Mouse (Mus musculus): ENCODE data around the gene Tsc22d4. TPM values are rescaled to one million over a fixed set of nuclear protein-coding genes. Genes with fewer than 3 reads are reported as not detected.

Tsc22d4 gene
- polyA plus RNA-seq (2015; fragmentation: Nextera tagmentation; extraction: Ambion mirVana), result 413 and 448 TPM in 2 replicates

GRCm38 (mm10) chr5:137745214-137746171 is at the start of gene Tsc22d4:
TSS of gene Tsc22d4 (plus strand) at chr5:137745730.

DNA sequence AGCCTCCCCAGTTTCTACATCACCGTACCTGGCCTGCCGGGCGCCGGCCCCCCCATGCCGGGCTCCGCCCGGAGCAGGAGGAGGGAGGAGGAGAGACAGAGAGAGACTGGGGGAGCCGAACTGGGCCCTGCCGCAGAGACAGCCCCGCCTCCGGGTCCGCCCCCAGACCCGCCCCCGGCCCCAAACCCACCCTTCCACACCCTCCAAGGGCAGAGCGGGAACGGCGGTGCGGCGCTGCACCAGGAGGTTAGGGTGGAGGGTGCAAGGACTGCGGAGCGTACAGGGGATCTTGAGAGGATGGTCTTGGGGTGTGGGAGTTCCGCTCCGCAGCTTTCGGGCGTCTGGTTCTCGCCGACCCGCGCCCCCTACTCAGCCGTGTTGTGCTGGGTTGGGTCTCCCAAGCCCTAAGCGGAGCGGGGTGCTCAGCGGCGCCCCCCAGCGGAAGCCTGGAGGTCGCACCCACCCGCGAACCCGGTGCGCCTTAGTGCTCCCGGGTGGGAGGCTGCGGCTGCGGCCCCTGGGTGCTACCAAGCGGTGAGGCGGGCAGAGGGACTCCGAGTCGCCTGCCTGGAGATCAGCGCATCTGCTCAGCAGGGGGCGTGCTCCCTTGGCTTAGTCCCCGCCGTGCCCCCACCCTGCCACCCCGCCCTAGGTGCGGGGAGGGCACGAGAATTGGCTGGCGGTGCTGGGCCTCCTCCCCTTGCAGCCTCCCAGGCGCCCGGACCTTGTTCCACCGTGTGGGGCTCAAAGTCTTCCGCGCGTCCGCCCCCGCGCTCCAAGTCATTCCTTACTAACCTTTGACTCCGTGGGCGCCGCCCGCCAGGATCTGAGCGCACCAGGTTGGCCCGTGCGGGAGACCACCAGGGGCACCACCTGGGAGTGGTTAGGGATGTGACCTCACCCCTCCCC is 4.3 kb upstream of the Tsc22d4 start, which contains the start of gene Nyap1:
Nyap1 (minus strand) TSS at position 585 of the 909 bp plus-strand sequence.

DNA sequence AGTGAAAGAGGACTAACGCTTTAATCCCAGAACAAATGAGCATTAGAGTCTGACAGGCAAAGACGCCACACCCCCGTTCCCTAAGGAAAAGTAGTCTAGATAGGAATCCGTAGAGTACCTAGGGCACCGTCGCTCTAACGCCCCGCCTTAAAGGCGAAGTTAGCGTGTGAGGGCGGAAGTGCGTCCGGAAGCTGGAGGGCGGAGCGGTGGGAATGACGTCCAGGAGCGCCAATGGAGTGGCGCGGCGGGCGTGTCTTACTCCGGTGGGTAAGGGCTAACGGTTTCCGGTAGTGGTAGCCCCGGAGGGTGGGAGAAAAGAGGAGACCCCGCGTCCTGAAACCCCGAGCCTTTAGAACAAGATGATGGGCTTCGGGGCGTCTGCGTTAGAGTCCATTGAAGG is 33.1 kb downstream of the Tsc22d4 start, which contains the start of gene Ppp1r35:
Ppp1r35 (plus strand) TSS at position 215 of the 400 bp plus-strand sequence.

DNA sequence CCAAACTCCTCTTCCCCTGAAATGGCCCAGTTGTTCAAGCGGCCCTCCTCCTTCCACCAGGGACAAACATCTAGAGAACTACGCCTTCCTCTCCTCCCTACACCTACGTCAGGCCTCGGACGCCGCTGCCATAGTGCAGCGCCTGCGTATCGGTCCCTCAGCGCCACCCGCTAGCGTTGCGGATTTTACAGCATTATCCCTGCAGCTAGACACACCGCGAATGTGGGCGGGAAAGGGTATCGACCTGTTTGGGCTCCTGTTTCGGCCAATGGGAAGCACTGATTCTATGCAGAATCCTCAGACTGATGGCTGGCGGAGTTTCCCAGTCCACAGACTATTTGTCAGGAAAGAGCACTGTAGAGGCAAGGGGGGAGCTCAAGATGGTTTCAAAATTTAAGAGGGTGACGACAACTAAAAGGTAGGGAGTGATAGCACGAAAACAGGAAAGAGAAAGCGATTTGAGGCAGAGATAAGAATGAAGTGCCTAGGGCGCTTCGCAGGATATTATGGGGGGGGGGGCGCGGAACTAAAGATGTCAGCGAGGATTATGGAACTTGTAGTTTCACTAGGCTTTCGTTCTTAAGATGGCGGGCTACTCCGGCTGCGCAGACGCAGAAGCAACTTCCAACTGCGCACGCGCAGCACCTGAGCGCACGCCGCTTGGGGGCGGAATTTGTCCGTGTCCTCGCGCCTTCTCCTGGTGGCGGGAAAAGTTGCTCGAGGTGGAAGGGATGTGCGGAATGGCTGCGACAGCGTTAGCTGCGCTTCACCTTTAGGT is 41.8 kb downstream of the Tsc22d4 start, which contains the start of the genes Mepce and Zcwpw1:
Mepce (minus strand) TSS at position 505 of the 778 bp plus-strand sequence.
Zcwpw1 (plus strand) TSS at position 648 of the 778 bp plus-strand sequence.

Other genes starting within 250 kb of the Tsc22d4 start
- gene Pop7, start 243.2 kb upstream of the Tsc22d4 start, polyA plus RNA-seq (2015; fragmentation: Nextera tagmentation; extraction: Ambion mirVana), result 85.2 and 85.8 TPM in 2 replicates
- 14.3 and 16.3 TPM in 2 replicates for gene Gigyf1, start 227.2 kb upstream of the Tsc22d4 start, polyA plus RNA-seq (2015; fragmentation: Nextera tagmentation; extraction: Ambion mirVana)
- gene Epo, start 212.5 kb upstream of the Tsc22d4 start, polyA plus RNA-seq (2015; fragmentation: Nextera tagmentation; extraction: Ambion mirVana), result not detected in 2 replicates
- gene Gnb2, start 212.2 kb upstream of the Tsc22d4 start, polyA plus RNA-seq (2015; fragmentation: Nextera tagmentation; extraction: Ambion mirVana), result 624 and 644 TPM in 2 replicates
- gene Actl6b, start 192.2 kb upstream of the Tsc22d4 start, polyA plus RNA-seq (2015; fragmentation: Nextera tagmentation; extraction: Ambion mirVana), result 159 and 196 TPM in 2 replicates
- gene Tfr2, start 175.9 kb upstream of the Tsc22d4 start, polyA plus RNA-seq (2015; fragmentation: Nextera tagmentation; extraction: Ambion mirVana), result 9.2 and 12.8 TPM in 2 replicates
- 95.2 and 98.7 TPM in 2 replicates for gene Mospd3, start 144.7 kb upstream of the Tsc22d4 start, polyA plus RNA-seq (2015; fragmentation: Nextera tagmentation; extraction: Ambion mirVana)
- gene Pcolce, start 131.9 kb upstream of the Tsc22d4 start, polyA plus RNA-seq (2015; fragmentation: Nextera tagmentation; extraction: Ambion mirVana), result 52.0 and 67.0 TPM in 2 replicates
- 0.14 TPM in 1 of 2 replicates, not detected in the other for gene Fbxo24, start 116.7 kb upstream of the Tsc22d4 start, polyA plus RNA-seq (2015; fragmentation: Nextera tagmentation; extraction: Ambion mirVana)
- 17.9 and 18.3 TPM in 2 replicates for gene Lrch4, start 116.6 kb upstream of the Tsc22d4 start, polyA plus RNA-seq (2015; fragmentation: Nextera tagmentation; extraction: Ambion mirVana)
- 2.6 and 5.1 TPM in 2 replicates for gene Gm20605, start 116.6 kb upstream of the Tsc22d4 start, polyA plus RNA-seq (2015; fragmentation: Nextera tagmentation; extraction: Ambion mirVana)
- 3.2 and 4.3 TPM in 2 replicates for gene Sap25, start 104.4 kb upstream of the Tsc22d4 start, polyA plus RNA-seq (2015; fragmentation: Nextera tagmentation; extraction: Ambion mirVana)
- 0.13 and 0.28 TPM in 2 replicates for gene Irs3, start 100.0 kb upstream of the Tsc22d4 start, polyA plus RNA-seq (2015; fragmentation: Nextera tagmentation; extraction: Ambion mirVana)
- gene Agfg2, start 61.0 kb upstream of the Tsc22d4 start, polyA plus RNA-seq (2015; fragmentation: Nextera tagmentation; extraction: Ambion mirVana), result 23.7 and 24.8 TPM in 2 replicates
- 26.4 and 29.9 TPM in 2 replicates for gene Nyap1, start 4.1 kb upstream of the Tsc22d4 start, polyA plus RNA-seq (2015; fragmentation: Nextera tagmentation; extraction: Ambion mirVana)
- gene Ppp1r35, start 33.1 kb downstream of the Tsc22d4 start, polyA plus RNA-seq (2015; fragmentation: Nextera tagmentation; extraction: Ambion mirVana), result 53.2 and 55.8 TPM in 2 replicates
- gene Mepce, start 41.9 kb downstream of the Tsc22d4 start, polyA plus RNA-seq (2015; fragmentation: Nextera tagmentation; extraction: Ambion mirVana), result 14.7 and 15.7 TPM in 2 replicates
- gene Zcwpw1, start 42.1 kb downstream of the Tsc22d4 start, polyA plus RNA-seq (2015; fragmentation: Nextera tagmentation; extraction: Ambion mirVana), result 9.2 and 10.5 TPM in 2 replicates
- gene Pilra, start 90.6 kb downstream of the Tsc22d4 start, polyA plus RNA-seq (2015; fragmentation: Nextera tagmentation; extraction: Ambion mirVana), result 0.58 and 0.71 TPM in 2 replicates
- gene Pilrb1, start 112.4 kb downstream of the Tsc22d4 start, polyA plus RNA-seq (2015; fragmentation: Nextera tagmentation; extraction: Ambion mirVana), result 0.28 TPM in 1 of 2 replicates, not detected in the other
- gene Pilrb2, start 126.1 kb downstream of the Tsc22d4 start, polyA plus RNA-seq (2015; fragmentation: Nextera tagmentation; extraction: Ambion mirVana), result not detected in 2 replicates
- 0.05 TPM in 1 of 2 replicates, not detected in the other for gene Cyp3a13, start 175.9 kb downstream of the Tsc22d4 start, polyA plus RNA-seq (2015; fragmentation: Nextera tagmentation; extraction: Ambion mirVana)
- gene Gjc3, start 217.4 kb downstream of the Tsc22d4 start, polyA plus RNA-seq (2015; fragmentation: Nextera tagmentation; extraction: Ambion mirVana), result 8.3 and 8.5 TPM in 2 replicates
- gene Azgp1, start 235.8 kb downstream of the Tsc22d4 start, polyA plus RNA-seq (2015; fragmentation: Nextera tagmentation; extraction: Ambion mirVana), result not detected in 2 replicates

Measured in neural tube, postnatal 0 days (tissue).